Mouse (Mus musculus): ENCODE data around the gene Sh3kbp1. TPM values are rescaled to one million over a fixed set of nuclear protein-coding genes. Genes with fewer than 3 reads are reported as not detected.

The Sh3kbp1 gene
- polyA plus RNA-seq, 1 experiment from 2014 or later = 132 TPM

DNA sequence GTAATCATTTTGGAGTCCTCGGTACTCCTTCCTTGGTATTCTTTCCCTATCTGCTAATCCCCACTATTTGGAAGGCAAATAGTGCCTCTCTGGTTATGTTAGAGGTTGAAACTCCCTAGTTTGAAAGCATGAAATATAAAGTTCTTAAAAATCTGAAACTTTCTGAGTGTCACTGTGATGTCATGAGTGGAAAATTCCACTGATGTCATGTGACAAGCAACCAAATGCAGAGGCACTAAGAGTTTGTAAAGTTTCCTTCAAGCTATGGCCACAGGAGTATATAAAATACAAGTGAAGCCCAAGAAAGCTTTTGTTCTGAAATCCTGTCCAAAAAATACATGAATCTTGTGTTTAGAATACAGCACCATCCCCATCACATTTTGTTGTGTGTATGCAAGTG lies 94.3 kb downstream of the Sh3kbp1 start:
- Histone ChIP-seq H3K27me3 (ENCODE audit: control insufficient read depth, insufficient read depth, low read length) (no peaks in the 10 kb centered on the region), H3K9ac (ENCODE audit: low read length) (no peak overlapping the region), H3K36me3 (ENCODE audit: control insufficient read depth, insufficient read depth, low read length) (no peaks in the 10 kb centered on the region), H3K4me2 (ENCODE audit: low read length) (no peak overlapping the region), H3K9me3 (ENCODE audit: control insufficient read depth, low read length) (no peaks in the 10 kb centered on the region), H3K4me1 (ENCODE audit: control insufficient read depth in 2 of 2, insufficient read depth in 2 of 2, low read length in 2 of 2) (no peaks in the 10 kb centered on the region), H3K27ac (replicated peaks in 1 of 2; ENCODE audit: control insufficient read depth in 1 of 2, insufficient read depth in 1 of 2, low read depth in 2 of 2, low read length in 2 of 2) (no peak overlapping the region), H3K4me3 (ENCODE audit: control insufficient read depth in 1 of 2, insufficient read depth in 1 of 2, low read depth in 1 of 2, low read length in 2 of 2) (no peak overlapping the region)
- no peak for ATAC-seq (ENCODE audit: insufficient number of reproducible peaks, insufficient read depth, low FRiP score, low read depth)
- 91% methylated on average over 1 of the region's 1 CpGs for WGBS

DNA sequence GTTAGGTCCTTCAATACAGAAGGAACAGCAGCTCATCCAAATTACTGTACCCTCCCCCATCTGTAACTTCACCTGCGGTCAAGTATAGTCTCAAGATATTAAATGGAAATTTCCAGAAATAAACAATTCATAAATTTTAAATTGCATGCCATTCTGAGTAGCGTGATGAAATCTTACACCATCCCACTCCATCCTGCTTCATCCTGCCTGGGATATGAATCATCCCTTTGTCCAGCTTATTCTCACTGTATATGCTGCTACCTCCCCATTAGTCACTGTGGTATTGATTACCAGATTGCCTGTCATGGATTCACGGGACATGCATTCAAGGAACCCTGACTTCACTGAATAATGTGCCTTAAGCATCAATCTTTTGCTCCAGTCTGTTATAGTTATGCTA lies 104.3 kb downstream of the Sh3kbp1 start:
- no peak overlapping the region for H3K4me2 ChIP-seq (ENCODE audit: low read length)
- no peak overlapping the region for H3K9ac ChIP-seq (ENCODE audit: low read length)
- H3K9me3 ChIP-seq (ENCODE audit: control insufficient read depth, low read length) = no peaks in the 10 kb centered on the region
- no peaks in the 10 kb centered on the region for H3K4me1 ChIP-seq (ENCODE audit: control insufficient read depth in 2 of 2, insufficient read depth in 2 of 2, low read length in 2 of 2)
- no peak overlapping the region for H3K27ac ChIP-seq (replicated peaks in 1 of 2; ENCODE audit: control insufficient read depth in 1 of 2, insufficient read depth in 1 of 2, low read depth in 2 of 2, low read length in 2 of 2)
- 81% methylated on average over 3 of the region's 3 CpGs for WGBS
- no peak for ATAC-seq (ENCODE audit: insufficient number of reproducible peaks, insufficient read depth, low FRiP score, low read depth)
- no peaks in the 10 kb centered on the region for H3K36me3 ChIP-seq (ENCODE audit: control insufficient read depth, insufficient read depth, low read length)
- H3K27me3 ChIP-seq (ENCODE audit: control insufficient read depth, insufficient read depth, low read length) = no peaks in the 10 kb centered on the region
- no peak overlapping the region for H3K4me3 ChIP-seq (ENCODE audit: control insufficient read depth in 1 of 2, insufficient read depth in 1 of 2, low read depth in 1 of 2, low read length in 2 of 2)

DNA sequence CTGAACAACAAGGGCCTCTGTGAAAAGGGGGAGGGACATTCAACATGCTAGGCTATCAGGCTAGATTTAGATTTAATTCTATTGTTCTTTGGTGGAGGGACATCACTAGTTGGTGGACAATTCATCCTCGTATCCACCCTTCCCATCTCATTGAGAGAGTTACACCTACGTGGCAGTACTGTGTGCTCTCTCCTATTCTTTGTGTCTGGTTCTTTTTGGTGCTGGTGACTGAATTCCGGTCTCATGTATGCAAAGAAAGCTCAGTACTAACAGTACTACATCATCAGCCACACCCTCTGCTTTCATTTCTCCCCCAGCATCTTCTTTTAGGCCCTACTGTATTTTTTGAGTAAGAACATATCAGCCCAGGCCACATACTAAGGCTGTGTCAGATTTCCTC lies 105.8 kb downstream of the Sh3kbp1 start:
- Histone ChIP-seq H3K27ac (replicated peaks in 1 of 2; ENCODE audit: control insufficient read depth in 1 of 2, insufficient read depth in 1 of 2, low read depth in 2 of 2, low read length in 2 of 2) (no peak overlapping the region), H3K9ac (ENCODE audit: low read length) (no peak overlapping the region), H3K36me3 (ENCODE audit: control insufficient read depth, insufficient read depth, low read length) (no peaks in the 10 kb centered on the region), H3K4me2 (ENCODE audit: low read length) (no peak overlapping the region), H3K27me3 (ENCODE audit: control insufficient read depth, insufficient read depth, low read length) (no peaks in the 10 kb centered on the region), H3K4me1 (ENCODE audit: control insufficient read depth in 2 of 2, insufficient read depth in 2 of 2, low read length in 2 of 2) (no peaks in the 10 kb centered on the region), H3K4me3 (ENCODE audit: control insufficient read depth in 1 of 2, insufficient read depth in 1 of 2, low read depth in 1 of 2, low read length in 2 of 2) (no peak overlapping the region), H3K9me3 (ENCODE audit: control insufficient read depth, low read length) (no peaks in the 10 kb centered on the region)
- 68% methylated on average over 3 of the region's 3 CpGs for WGBS
- no peak for ATAC-seq (ENCODE audit: insufficient number of reproducible peaks, insufficient read depth, low FRiP score, low read depth)

DNA sequence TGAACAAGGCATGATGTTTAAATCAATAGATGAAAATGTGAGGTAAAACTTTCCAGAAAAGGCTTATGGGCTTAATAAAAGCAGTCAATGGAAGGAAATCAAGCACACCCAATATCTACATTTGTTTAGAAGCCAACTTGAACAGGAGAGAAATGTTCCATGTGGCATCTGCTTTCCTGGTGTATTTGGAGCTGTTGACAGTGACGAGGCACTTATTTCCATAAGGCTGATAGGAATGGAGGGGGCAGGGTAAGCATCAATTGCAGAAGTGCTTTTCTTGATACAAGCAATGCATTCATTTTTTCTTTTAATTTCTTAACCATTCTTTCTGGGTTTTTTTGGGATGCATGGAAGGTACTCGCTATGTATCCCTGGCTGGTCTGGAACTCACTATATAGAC lies 106.9 kb downstream of the Sh3kbp1 start:
- no peak overlapping the region for H3K27ac ChIP-seq (replicated peaks in 1 of 2; ENCODE audit: control insufficient read depth in 1 of 2, insufficient read depth in 1 of 2, low read depth in 2 of 2, low read length in 2 of 2)
- no peak overlapping the region for H3K4me3 ChIP-seq (ENCODE audit: control insufficient read depth in 1 of 2, insufficient read depth in 1 of 2, low read depth in 1 of 2, low read length in 2 of 2)
- 72% methylated on average over 2 of the region's 2 CpGs for WGBS
- H3K9me3 ChIP-seq (ENCODE audit: control insufficient read depth, low read length) = no peaks in the 10 kb centered on the region
- no peak overlapping the region for H3K9ac ChIP-seq (ENCODE audit: low read length)
- H3K4me2 ChIP-seq (ENCODE audit: low read length) = no peak overlapping the region
- no peaks in the 10 kb centered on the region for H3K36me3 ChIP-seq (ENCODE audit: control insufficient read depth, insufficient read depth, low read length)
- H3K4me1 ChIP-seq (ENCODE audit: control insufficient read depth in 2 of 2, insufficient read depth in 2 of 2, low read length in 2 of 2) = no peaks in the 10 kb centered on the region
- ATAC-seq (ENCODE audit: insufficient number of reproducible peaks, insufficient read depth, low FRiP score, low read depth) = no peak
- H3K27me3 ChIP-seq (ENCODE audit: control insufficient read depth, insufficient read depth, low read length) = no peaks in the 10 kb centered on the region

DNA sequence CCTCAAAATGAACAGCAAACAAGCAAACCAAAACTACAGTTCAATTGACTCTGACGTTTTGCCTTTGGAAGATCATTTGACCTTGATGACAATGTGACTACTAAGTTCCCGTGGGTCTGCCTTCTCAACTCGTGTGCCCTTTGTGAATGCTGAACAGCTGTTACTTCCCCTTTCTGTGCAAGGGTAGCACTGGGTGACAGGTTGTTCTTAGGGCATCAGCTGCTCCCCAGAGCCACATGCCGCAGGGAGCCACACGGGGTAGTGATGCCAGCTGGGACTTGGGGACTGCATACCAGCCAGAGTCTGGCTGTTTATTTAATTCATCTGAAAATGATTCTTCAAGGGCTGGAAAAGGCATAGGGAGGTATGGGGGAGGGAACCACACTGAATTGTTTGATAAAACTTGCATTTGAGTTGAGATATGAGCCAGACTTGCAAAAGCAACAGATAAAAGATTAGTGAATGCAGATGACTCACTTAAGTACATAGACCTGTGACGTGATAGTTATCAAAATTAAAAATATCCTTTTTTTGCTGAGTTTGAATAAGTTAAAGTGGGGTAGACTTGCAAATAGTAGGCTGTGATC lies 108.5 kb downstream of the Sh3kbp1 start:
- WGBS = 43% methylated on average over 6 of the region's 6 CpGs
- Histone ChIP-seq H3K36me3 (ENCODE audit: control insufficient read depth, insufficient read depth, low read length) (no peaks in the 10 kb centered on the region), H3K4me2 (ENCODE audit: low read length) (no peak overlapping the region), H3K9me3 (ENCODE audit: control insufficient read depth, low read length) (no peaks in the 10 kb centered on the region), H3K27me3 (ENCODE audit: control insufficient read depth, insufficient read depth, low read length) (no peaks in the 10 kb centered on the region), H3K4me3 (ENCODE audit: control insufficient read depth in 1 of 2, insufficient read depth in 1 of 2, low read depth in 1 of 2, low read length in 2 of 2) (no peak overlapping the region), H3K9ac (ENCODE audit: low read length) (no peak overlapping the region), H3K4me1 (ENCODE audit: control insufficient read depth in 2 of 2, insufficient read depth in 2 of 2, low read length in 2 of 2) (no peaks in the 10 kb centered on the region), H3K27ac (replicated peaks in 1 of 2; ENCODE audit: control insufficient read depth in 1 of 2, insufficient read depth in 1 of 2, low read depth in 2 of 2, low read length in 2 of 2) (no peak overlapping the region)
- ATAC-seq (ENCODE audit: insufficient number of reproducible peaks, insufficient read depth, low FRiP score, low read depth) = no peak

DNA sequence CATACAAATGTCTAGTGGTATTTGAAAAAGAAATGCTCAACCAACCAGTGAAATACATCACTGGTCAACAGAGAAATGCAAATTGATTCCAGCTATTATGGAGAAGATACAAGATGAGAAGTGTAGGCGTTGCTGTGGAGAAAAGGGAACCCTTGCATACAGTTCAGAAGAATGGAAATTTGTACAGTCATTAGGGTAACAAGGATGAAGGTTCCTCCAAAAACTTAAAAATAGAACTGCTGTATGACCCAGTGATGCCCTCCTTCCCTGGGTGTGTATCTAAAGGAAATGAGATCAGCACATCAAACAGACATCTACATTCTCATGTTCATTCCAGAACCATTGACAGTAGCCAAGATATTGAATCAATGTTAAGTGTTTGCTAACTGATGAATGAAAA lies 110.3 kb downstream of the Sh3kbp1 start:
- Histone ChIP-seq H3K27me3 (ENCODE audit: control insufficient read depth, insufficient read depth, low read length) (no peaks in the 10 kb centered on the region), H3K27ac (replicated peaks in 1 of 2; ENCODE audit: control insufficient read depth in 1 of 2, insufficient read depth in 1 of 2, low read depth in 2 of 2, low read length in 2 of 2) (no peak overlapping the region), H3K4me1 (ENCODE audit: control insufficient read depth in 2 of 2, insufficient read depth in 2 of 2, low read length in 2 of 2) (no peaks in the 10 kb centered on the region), H3K4me3 (ENCODE audit: control insufficient read depth in 1 of 2, insufficient read depth in 1 of 2, low read depth in 1 of 2, low read length in 2 of 2) (no peak overlapping the region), H3K9me3 (ENCODE audit: control insufficient read depth, low read length) (no peaks in the 10 kb centered on the region), H3K4me2 (ENCODE audit: low read length) (no peak overlapping the region), H3K36me3 (ENCODE audit: control insufficient read depth, insufficient read depth, low read length) (no peaks in the 10 kb centered on the region), H3K9ac (ENCODE audit: low read length) (no peak overlapping the region)
- no peak for ATAC-seq (ENCODE audit: insufficient number of reproducible peaks, insufficient read depth, low FRiP score, low read depth)
- WGBS = 73% methylated on average over 1 of the region's 1 CpGs

DNA sequence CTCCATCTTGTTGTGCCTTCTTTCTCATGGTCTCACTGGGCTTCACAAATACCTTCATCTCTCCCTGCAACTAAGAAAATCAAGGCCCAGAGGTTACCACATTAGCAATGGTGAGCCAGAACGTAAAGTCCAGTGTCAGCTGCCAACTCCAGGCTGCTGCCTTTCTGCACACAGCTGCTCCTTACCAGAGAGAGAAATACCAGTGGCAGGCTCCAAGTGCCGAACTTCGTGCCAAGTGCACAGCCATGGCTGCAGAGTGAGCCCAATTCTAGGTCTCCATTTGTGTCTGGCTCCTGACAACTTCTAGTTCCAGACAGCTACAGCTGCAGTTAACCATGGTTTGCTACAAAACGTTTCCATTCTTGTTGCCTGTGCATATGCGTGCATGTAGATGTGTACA lies 117.0 kb downstream of the Sh3kbp1 start:
- WGBS = 58% methylated on average over 5 of the region's 5 CpGs
- Histone ChIP-seq H3K27ac (replicated peaks in 1 of 2; ENCODE audit: control insufficient read depth in 1 of 2, insufficient read depth in 1 of 2, low read depth in 2 of 2, low read length in 2 of 2) (no peak overlapping the region), H3K4me2 (ENCODE audit: low read length) (no peak overlapping the region), H3K4me1 (ENCODE audit: control insufficient read depth in 2 of 2, insufficient read depth in 2 of 2, low read length in 2 of 2) (no peaks in the 10 kb centered on the region), H3K9me3 (ENCODE audit: control insufficient read depth, low read length) (no peaks in the 10 kb centered on the region), H3K9ac (ENCODE audit: low read length) (no peak overlapping the region), H3K4me3 (ENCODE audit: control insufficient read depth in 1 of 2, insufficient read depth in 1 of 2, low read depth in 1 of 2, low read length in 2 of 2) (no peak overlapping the region), H3K36me3 (ENCODE audit: control insufficient read depth, insufficient read depth, low read length) (no peaks in the 10 kb centered on the region), H3K27me3 (ENCODE audit: control insufficient read depth, insufficient read depth, low read length) (no peaks in the 10 kb centered on the region)
- no peak for ATAC-seq (ENCODE audit: insufficient number of reproducible peaks, insufficient read depth, low FRiP score, low read depth)

DNA sequence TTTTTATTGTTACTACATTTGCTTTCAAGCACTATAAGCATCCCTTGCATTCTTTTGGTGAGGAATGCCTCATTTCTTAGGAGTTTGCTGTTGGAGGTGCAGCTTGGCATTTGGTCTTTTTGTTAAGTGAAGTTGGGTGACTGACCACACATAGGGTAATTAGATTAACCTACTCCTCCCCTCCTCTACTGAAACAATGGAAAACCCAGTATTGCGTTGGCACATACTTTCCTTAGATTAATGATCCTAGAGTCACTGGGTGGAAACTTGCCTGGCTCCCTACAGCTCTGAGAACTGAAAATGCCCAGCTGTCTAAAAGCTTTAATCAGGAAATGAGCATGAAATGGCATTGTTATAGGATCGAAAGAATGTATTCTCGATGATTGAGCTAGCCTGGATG lies 117.5 kb downstream of the Sh3kbp1 start:
- H3K4me3 ChIP-seq (ENCODE audit: control insufficient read depth in 1 of 2, insufficient read depth in 1 of 2, low read depth in 1 of 2, low read length in 2 of 2) = no peak overlapping the region
- no peaks in the 10 kb centered on the region for H3K4me1 ChIP-seq (ENCODE audit: control insufficient read depth in 2 of 2, insufficient read depth in 2 of 2, low read length in 2 of 2)
- no peaks in the 10 kb centered on the region for H3K27me3 ChIP-seq (ENCODE audit: control insufficient read depth, insufficient read depth, low read length)
- no peaks in the 10 kb centered on the region for H3K9me3 ChIP-seq (ENCODE audit: control insufficient read depth, low read length)
- H3K9ac ChIP-seq (ENCODE audit: low read length) = no peak overlapping the region
- H3K27ac ChIP-seq (replicated peaks in 1 of 2; ENCODE audit: control insufficient read depth in 1 of 2, insufficient read depth in 1 of 2, low read depth in 2 of 2, low read length in 2 of 2) = no peak overlapping the region
- ATAC-seq (ENCODE audit: insufficient number of reproducible peaks, insufficient read depth, low FRiP score, low read depth) = no peak
- H3K4me2 ChIP-seq (ENCODE audit: low read length) = no peak overlapping the region
- no peaks in the 10 kb centered on the region for H3K36me3 ChIP-seq (ENCODE audit: control insufficient read depth, insufficient read depth, low read length)
- WGBS = 60% methylated on average over 3 of the region's 3 CpGs

Measured in heart, embryonic 14.5 days (tissue).